Mouse (Mus musculus) layer of hippocampus, adult 9-10 months (tissue): ENCODE measurements around the gene Dcun1d2.
"Not testable (repeated sequence)": the region's sequence is repeated elsewhere in the genome, so short reads cannot be mapped to it uniquely, and the experiment has no call there.

ENCODE experiments used
- DNase-seq: peaks from one replicate; pipeline ENCODE4 v3.0.0; 2022; ENCODE audit warnings: low spot score

The Dcun1d2 gene

GRCm38 (mm10) chr8:13287692-13288623 is at the start of gene Dcun1d2, which contains the start of gene Tmco3:
Gene Dcun1d2, minus strand, starts transcription at chr8:13288131.
Gene Tmco3, plus strand, starts transcription at chr8:13288190.
- peak; percentile 91 for DNase-seq

- no peak for DNase-seq
Measured at GRCm38 (mm10) chr8:13337678-13338077, 49.7 kb upstream of the Dcun1d2 start.

GRCm38 (mm10) chr8:13337245-13337644 is 49.3 kb upstream of the Dcun1d2 start:
- not testable (repeated sequence) for DNase-seq

- no peak for DNase-seq
Measured at GRCm38 (mm10) chr8:13334671-13335070, 46.7 kb upstream of the Dcun1d2 start.

GRCm38 (mm10) chr8:13326598-13326997 is 38.7 kb upstream of the Dcun1d2 start:
- DNase-seq: no peak

GRCm38 (mm10) chr8:13316671-13317070 is 28.7 kb upstream of the Dcun1d2 start:
- no peak for DNase-seq

GRCm38 (mm10) chr8:13314922-13315321 is 27.0 kb upstream of the Dcun1d2 start:
- DNase-seq: no peak

- DNase-seq: no peak
Measured at GRCm38 (mm10) chr8:13306916-13307315, 19.0 kb upstream of the Dcun1d2 start.

GRCm38 (mm10) chr8:13306309-13306909 is 18.5 kb upstream of the Dcun1d2 start:
- no peak for DNase-seq

- no peak for DNase-seq
Measured at GRCm38 (mm10) chr8:13305884-13306283, 18.0 kb upstream of the Dcun1d2 start.

- no peak for DNase-seq
Measured at GRCm38 (mm10) chr8:13305459-13305858, 17.5 kb upstream of the Dcun1d2 start.

- no peak for DNase-seq
Measured at GRCm38 (mm10) chr8:13301036-13301435, 13.1 kb upstream of the Dcun1d2 start.

GRCm38 (mm10) chr8:13299571-13299970 is 11.6 kb upstream of the Dcun1d2 start:
- DNase-seq: no peak

- no peak for DNase-seq
Measured at GRCm38 (mm10) chr8:13293677-13294470, 5.9 kb upstream of the Dcun1d2 start.

- DNase-seq: peak; percentile 61
Measured at GRCm38 (mm10) chr8:13292364-13292763, 4.4 kb upstream of the Dcun1d2 start.

- DNase-seq: no peak
Measured at GRCm38 (mm10) chr8:13288646-13289045, 715 bp upstream of the Dcun1d2 start.

- peak; percentile 59 for DNase-seq
Measured at GRCm38 (mm10) chr8:13287304-13287691, 633 bp downstream of the Dcun1d2 start.

GRCm38 (mm10) chr8:13283200-13283599 is 4.7 kb downstream of the Dcun1d2 start:
- DNase-seq: no peak

GRCm38 (mm10) chr8:13276941-13277447 is 10.9 kb downstream of the Dcun1d2 start:
- no peak for DNase-seq

GRCm38 (mm10) chr8:13272834-13273233 is 15.1 kb downstream of the Dcun1d2 start:
- no peak for DNase-seq

- DNase-seq: no peak
Measured at GRCm38 (mm10) chr8:13267566-13267965, 20.4 kb downstream of the Dcun1d2 start.

- no peak for DNase-seq
Measured at GRCm38 (mm10) chr8:13263376-13263775, 24.6 kb downstream of the Dcun1d2 start.
